Mouse (Mus musculus) brain, embryonic 14.5 days (tissue): ENCODE measurements around the gene Trp53rkb.

ENCODE experiments used
- CTCF ChIP-seq: fragments of 200-500 bp; IDR thresholded peaks from 2 replicates; pipeline ENCODE4 v1.5.1; 2012; ENCODE audit warnings: inconsistent platforms, mild to moderate bottlenecking, moderate library complexity, borderline replicate concordance; ENCODE audit not compliant: insufficient read depth, insufficient read length; ENCODE audit errors: extremely low read depth
- POLR2A ChIP-seq: fragments of 200-500 bp; IDR thresholded peaks from 2 replicates; pipeline ENCODE4 v1.6.1; 2012; ENCODE audit warnings: mild to moderate bottlenecking, inconsistent platforms, borderline replicate concordance; ENCODE audit not compliant: poor library complexity, insufficient read depth, insufficient read length, severe bottlenecking; ENCODE audit errors: extremely low read depth

DNA sequence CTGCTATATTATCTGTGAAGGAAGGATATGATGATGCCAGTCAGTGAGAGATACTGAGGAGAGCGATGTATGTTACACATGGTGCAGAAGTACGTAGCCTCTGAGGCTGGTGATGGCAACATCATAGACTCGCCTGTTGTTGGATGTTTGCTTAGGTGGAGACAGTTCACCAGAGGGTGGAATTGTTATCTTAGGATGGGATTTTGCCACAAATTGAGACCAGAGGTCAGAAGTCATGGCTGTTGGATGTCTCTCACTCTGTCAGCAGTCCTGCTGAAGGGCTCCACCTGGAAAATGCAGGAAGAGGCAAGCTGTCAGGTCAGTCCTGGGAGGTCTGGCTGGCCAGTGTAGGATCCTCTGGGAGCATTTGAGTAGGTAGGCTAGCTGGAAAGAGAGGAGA is 29.1 kb downstream of the Trp53rkb start:
- TF ChIP-seq CTCF, result no peak
- TF ChIP-seq POLR2A, result no peak
